Mouse (Mus musculus) common myeloid progenitor, adult 5-6 weeks (primary cell): ENCODE measurements around the gene Zdhhc12. TPM values are rescaled to one million over a fixed set of nuclear protein-coding genes. Genes with fewer than 3 reads are reported as not detected.
A peak's percentile ranks its signal among the peaks of the same experiment; 100 is the strongest.

Experiments used
- ATAC-seq: replicated peaks from 2 replicates; pipeline ENCODE4 v1.8.0; 2016; ENCODE audit warnings: low read depth, mild to moderate bottlenecking, moderate TSS enrichment, inconsistent platforms; ENCODE audit not compliant: poor library complexity, severe bottlenecking
- total RNA-seq: library from RNA; stranded (forward); fragments of 200-1000, 187-1606 nt; gene quantifications from 2 replicates; pipeline ENCODE4 v1.2.3, GENCODE M21; 2017

Gene Zdhhc12
- total RNA-seq, 1 experiment from 2014 or later: 8.0 TPM

- no peak for ATAC-seq
Measured at GRCm38 (mm10) chr2:30107646-30108045, 14.2 kb upstream of the Zdhhc12 start.

GRCm38 (mm10) chr2:30106364-30106763 lies 12.9 kb upstream of the Zdhhc12 start:
- ATAC-seq: peak; percentile 88

GRCm38 (mm10) chr2:30100214-30100613 lies 6.8 kb upstream of the Zdhhc12 start:
- ATAC-seq: no peak

- ATAC-seq: peak; percentile 43
Measured at GRCm38 (mm10) chr2:30095882-30096527, 2.6 kb upstream of the Zdhhc12 start.

- ATAC-seq: no peak
Measured at GRCm38 (mm10) chr2:30094208-30094588, 750 bp upstream of the Zdhhc12 start.

- ATAC-seq: no peak
Measured at GRCm38 (mm10) chr2:30092280-30092918, 1.0 kb downstream of the Zdhhc12 start.

GRCm38 (mm10) chr2:30091521-30091920 lies 1.9 kb downstream of the Zdhhc12 start:
- no peak for ATAC-seq

- ATAC-seq: no peak
Measured at GRCm38 (mm10) chr2:30087310-30087709, 6.1 kb downstream of the Zdhhc12 start.

GRCm38 (mm10) chr2:30084632-30085031 lies 8.8 kb downstream of the Zdhhc12 start:
- ATAC-seq: no peak

- ATAC-seq: no peak
Measured at GRCm38 (mm10) chr2:30084113-30084512, 9.3 kb downstream of the Zdhhc12 start.

GRCm38 (mm10) chr2:30080181-30080800 lies 13.2 kb downstream of the Zdhhc12 start:
- no peak for ATAC-seq

GRCm38 (mm10) chr2:30078760-30079159 lies 14.7 kb downstream of the Zdhhc12 start:
- ATAC-seq: no peak

- ATAC-seq: peak; percentile 37
Measured at GRCm38 (mm10) chr2:30078349-30078712, 15.1 kb downstream of the Zdhhc12 start.

GRCm38 (mm10) chr2:30077502-30078348 lies 15.7 kb downstream of the Zdhhc12 start, which contains the start of gene Pkn3:
TSS of gene Pkn3 (plus strand) at chr2:30077684.
- peak; percentile 74 for ATAC-seq

- ATAC-seq: no peak
Measured at GRCm38 (mm10) chr2:30076959-30077358, 16.5 kb downstream of the Zdhhc12 start.

GRCm38 (mm10) chr2:30076439-30076838 lies 17.0 kb downstream of the Zdhhc12 start:
- ATAC-seq: no peak

GRCm38 (mm10) chr2:30075625-30076024 lies 17.8 kb downstream of the Zdhhc12 start:
- ATAC-seq: no peak

GRCm38 (mm10) chr2:30073285-30073684 lies 20.2 kb downstream of the Zdhhc12 start:
- ATAC-seq: no peak

GRCm38 (mm10) chr2:30072875-30073274 lies 20.6 kb downstream of the Zdhhc12 start:
- ATAC-seq: no peak

- ATAC-seq: no peak
Measured at GRCm38 (mm10) chr2:30067962-30068361, 25.5 kb downstream of the Zdhhc12 start.
